Mouse (Mus musculus) embryo, embryonic 10.5 days (tissue): ENCODE measurements around the gene Dvl3.

Experiments used
- DNase-seq: peaks from one replicate; pipeline ENCODE4 v3.0.0-alpha.2; 2015; ENCODE audit warnings: low spot score

Gene Dvl3

DNA sequence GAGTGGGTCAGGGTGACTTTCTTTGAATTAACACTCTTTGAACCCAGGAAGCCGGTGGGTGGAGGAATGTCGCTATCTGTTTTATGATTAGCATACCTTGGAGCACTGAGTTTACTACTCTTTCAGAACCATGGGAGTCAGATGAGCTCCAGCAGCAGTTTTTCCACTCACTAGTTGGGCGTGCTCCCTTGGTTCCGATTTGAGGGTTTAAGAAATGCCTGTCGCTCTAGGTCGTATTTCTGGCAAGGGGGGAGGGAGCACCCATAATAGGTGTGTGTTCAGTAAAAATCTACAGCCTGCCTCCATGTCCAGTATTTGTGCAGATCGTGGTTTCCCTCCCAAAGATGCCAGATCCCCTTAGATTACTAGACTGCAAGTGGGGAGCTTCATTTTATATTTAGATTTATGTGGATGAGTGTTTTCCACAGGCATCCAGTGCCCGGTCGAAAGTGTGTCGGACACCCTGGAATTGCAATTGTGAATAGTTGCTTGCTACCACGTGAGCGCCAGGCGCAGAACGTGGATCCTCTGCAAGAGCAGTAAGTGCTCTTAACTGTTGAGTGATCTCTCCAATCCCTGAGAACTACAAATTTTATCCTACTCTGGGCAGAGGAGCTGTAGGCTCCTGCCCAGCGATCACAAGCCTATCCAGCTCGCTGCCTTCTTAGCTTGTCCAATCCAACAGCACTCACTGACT lies 18.7 kb upstream of the Dvl3 start:
- no peak for DNase-seq

DNA sequence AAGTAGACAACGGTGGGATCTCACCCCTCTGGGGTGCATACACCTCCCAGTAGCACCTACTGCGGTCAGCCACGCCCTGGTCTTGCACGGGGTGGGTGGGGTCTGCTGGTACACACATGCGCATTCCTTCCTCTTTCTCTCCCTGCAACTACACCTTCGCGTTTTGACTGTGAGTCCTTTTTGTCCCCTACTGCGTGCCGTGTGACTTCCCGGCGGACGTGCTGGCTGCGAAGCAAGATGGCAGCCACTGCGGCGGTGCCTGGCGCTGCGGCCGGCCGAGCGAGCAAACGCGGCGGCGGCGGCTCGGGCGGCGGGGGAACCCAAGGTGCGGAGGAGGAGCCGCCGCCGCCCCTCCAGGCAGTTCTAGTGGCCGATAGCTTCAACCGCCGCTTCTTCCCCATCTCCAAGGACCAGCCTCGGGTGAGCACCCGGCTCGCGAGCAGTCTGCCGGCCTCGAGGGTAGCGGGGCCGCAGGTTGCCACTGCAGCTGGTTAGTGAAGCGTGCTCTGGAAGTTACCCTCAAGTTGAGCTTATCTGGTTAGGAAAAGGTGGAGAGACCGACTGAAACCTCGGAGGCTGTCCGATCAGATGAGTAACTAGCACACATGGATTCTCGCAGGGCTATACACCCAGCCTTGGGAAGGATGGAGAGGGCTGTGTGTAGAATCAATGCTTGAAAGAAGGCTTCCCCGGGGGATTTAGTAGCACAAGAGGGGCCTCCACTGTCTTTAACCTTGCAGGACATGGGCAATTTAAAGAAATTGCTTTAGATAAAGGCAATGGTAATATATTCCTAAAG lies 17.9 kb upstream of the Dvl3 start, which contains the start of gene Eif2b5:
TSS of gene Eif2b5 (plus strand) at position 141 of the 799 bp plus-strand sequence.
- peak; percentile 94 for DNase-seq

GRCm38 (mm10) chr16:20506000-20506399 lies 10.8 kb upstream of the Dvl3 start:
- DNase-seq: no peak

GRCm38 (mm10) chr16:20509349-20509748 lies 7.4 kb upstream of the Dvl3 start:
- peak; percentile 64 for DNase-seq

GRCm38 (mm10) chr16:20511277-20511847 lies 5.4 kb upstream of the Dvl3 start:
- no peak for DNase-seq

GRCm38 (mm10) chr16:20516032-20516431 lies 750 bp upstream of the Dvl3 start:
- no peak for DNase-seq

DNA sequence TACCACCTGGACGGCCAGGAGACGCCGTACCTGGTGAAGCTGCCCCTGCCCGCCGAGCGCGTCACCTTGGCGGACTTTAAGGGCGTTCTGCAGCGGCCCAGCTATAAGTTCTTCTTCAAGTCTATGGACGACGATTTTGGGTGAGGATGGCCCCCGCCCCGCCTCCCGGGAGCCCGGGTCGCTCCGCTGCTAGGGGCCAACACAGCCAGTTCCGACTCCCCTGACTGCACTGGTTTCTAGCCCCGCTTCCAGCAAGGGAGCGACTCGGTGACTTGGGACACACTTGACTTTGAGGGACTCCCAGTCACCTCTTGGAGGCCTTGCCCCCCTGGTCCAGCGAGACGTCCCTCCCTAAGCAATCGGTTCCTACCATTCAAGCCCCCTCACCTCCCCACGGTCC lies 434 bp downstream of the Dvl3 start:
- DNase-seq: peak; percentile 45

GRCm38 (mm10) chr16:20517701-20518374 lies 1.1 kb downstream of the Dvl3 start:
- DNase-seq: peak; percentile 83

- DNase-seq: no peak
Observed at GRCm38 (mm10) chr16:20523886-20524285, 7.1 kb downstream of the Dvl3 start.

DNA sequence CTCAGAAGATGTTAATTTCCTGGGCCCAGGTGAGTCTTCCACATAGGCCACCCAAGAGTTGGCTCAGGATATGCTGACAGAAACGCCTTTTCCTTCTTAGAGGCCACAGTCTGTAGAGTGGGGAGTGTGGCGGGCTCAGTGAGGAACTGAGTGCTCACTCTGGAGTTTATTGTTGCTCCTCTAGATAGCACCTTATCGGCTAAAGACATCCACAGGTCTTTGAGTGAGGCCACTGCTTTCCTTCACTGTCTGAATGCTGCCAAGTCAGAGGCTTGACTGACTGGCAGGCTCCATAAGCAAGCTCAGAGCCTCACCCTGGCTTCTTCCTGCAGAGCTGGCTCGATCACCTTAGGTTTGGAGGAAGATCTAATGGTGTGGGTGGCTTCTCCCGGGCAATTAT lies 12.0 kb downstream of the Dvl3 start:
- no peak for DNase-seq

DNA sequence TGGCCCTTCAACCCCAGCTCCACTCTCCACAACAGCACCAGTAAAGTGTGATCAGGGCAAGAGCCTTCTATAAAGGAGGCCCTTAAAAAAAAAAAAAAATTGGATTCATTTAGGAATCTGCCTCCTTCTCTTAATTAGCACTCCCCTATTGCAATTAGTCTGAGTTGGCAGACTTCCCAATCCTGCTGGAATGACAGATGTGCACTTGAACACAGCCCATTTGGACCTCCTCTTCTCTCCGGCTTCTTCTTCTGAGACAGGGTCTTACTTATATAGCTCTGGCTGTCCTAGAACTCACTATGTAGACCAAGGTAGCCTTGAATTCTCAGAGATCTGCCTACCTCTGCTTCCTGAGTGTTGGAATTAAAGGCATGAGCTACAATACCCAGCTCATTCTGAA lies 12.6 kb downstream of the Dvl3 start:
- DNase-seq: no peak

GRCm38 (mm10) chr16:20530941-20531340 lies 14.2 kb downstream of the Dvl3 start:
- no peak for DNase-seq

GRCm38 (mm10) chr16:20534617-20535295 lies 18.0 kb downstream of the Dvl3 start:
- DNase-seq: no peak

DNA sequence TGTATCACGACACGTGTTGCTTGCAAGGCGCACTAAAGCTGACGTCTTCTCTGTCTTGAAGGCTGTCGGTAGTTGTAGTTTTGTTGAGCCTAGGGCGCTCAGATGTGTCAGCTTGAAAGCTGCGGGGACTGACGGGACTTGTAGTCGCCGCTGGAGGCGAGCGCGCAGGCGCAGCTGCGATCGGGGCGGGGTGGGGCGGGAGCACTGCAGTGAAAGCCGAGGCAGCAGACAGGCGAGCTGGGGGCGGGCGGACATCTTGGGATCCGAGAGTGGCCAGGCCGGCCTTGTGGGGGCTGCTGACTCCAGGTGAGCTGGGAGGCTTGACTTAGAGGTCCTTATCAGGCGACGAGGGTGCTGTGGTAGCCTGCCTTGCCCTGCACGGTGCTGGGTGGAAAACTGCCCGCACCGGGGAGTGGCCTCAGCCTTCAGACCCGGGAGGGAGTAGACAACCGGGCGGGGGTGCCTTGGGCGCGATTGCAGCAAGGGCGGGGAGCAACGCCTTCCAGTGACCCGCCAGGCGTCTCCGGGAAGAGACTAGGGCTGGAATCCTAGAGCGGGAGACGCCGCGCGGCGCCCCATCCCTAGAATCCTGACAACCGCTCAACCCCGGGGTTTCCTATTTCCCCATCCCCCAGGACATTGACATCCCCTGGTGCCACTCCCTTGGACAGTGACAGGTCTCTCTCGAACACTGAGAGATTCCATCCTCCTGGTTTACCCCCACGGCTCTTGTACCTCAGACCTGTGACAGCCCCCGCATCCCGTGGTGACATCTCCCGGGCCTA lies 18.7 kb downstream of the Dvl3 start, which contains the start of gene Ap2m1:
TSS of gene Ap2m1 (plus strand) at position 183 of the 785 bp plus-strand sequence.
- peak; percentile 100 for DNase-seq

DNA sequence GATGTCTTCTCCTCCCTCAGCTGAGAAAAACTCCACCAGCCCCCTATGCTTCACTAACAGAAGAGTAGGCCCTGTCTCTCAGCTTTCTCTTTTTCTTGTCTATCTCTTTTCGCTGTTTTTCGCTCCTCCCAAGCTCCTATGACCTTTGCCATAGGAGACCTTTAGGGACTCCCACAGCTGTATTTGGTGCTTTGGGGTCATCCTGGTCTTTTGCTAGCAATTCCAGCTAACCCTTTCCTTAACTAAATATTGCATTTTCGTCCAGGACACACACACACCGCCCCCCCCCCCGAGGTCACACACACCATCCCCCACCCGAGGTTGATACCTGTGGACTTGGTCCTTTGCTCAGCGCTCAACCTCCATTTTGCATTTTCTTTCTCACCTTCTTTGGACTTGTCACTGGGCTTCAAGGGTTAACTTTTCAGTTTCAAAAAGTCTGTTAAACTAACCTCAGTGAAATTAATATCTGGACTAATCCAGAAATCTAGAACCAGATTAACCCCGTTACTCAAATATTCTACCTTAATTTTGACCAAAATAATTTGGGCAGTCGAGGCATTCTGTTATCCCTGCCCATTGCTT lies 19.4 kb downstream of the Dvl3 start:
- DNase-seq: no peak

GRCm38 (mm10) chr16:20537071-20537471 lies 20.3 kb downstream of the Dvl3 start:
- no peak for DNase-seq

DNA sequence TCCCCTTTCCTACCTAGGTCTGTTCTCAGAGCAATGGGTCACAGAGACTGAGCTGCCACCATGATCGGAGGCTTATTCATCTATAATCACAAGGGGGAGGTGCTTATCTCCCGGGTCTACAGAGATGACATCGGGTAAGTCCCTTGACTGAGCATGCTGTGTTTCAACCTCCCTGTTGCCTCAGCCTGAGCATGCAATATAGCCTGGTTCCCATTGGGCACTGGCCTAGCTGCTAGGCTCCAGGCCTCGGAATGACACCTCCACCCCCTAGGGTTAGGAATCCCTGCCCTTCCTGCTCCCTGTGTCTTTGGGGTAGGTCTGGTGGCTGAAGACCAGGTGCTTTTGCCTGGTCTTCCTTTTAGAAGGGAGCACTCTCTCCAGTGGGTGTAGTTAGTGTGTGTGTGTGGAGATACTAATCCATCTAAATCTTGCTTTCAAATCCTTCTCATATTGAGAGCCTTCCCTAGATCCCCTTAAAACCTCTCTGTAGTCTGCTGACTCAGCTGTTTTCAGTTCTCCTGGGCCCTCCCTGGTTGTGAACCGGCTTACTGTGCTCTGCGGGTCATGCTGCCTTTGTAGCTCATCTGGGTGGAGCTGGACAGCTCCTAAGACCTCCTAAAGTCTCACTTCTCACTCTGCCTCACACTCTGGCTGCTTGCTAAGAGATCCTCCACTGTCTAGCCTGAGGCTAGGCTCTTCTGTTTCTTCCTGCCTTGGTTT lies 21.0 kb downstream of the Dvl3 start:
- DNase-seq: no peak

GRCm38 (mm10) chr16:20539649-20540048 lies 22.9 kb downstream of the Dvl3 start:
- no peak for DNase-seq

GRCm38 (mm10) chr16:20540438-20540837 lies 23.7 kb downstream of the Dvl3 start:
- DNase-seq: no peak

DNA sequence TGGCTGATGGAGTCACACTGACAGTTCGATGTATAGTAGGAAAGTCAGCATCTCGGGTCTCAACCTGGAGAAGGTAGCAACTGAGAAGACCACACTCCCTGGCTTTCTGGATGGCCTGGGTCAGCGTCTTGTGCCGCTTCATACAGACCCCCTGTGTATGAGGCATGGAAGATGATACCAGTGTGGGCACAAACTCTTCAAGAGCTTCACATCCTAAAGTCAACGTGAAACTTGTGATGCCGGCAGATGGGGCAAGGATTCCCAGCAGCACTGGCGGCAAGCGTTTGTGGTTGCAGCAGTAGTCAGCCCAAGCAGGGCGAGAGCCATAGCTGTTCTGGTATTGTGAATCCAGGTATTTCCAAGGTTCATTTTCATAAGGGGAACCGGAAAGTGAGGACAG lies 28.9 kb downstream of the Dvl3 start:
- no peak for DNase-seq
